Mouse (Mus musculus) limb, embryonic 10.5 days (tissue): ENCODE measurements around the gene Tnpo3. TPM values are rescaled to one million over a fixed set of nuclear protein-coding genes. Genes with fewer than 3 reads are reported as not detected.
A peak's percentile ranks its signal among the peaks of the same experiment; 100 is the strongest.

Experiments
- DNase-seq: peaks from one replicate; pipeline ENCODE4 v3.0.0-alpha.2; 2017; ENCODE audit warnings: low spot score
- H3K27ac ChIP-seq: fragments of 300-500 bp; sonication (generic); 2 replicates; pipeline ENCODE4 v1.5.1; 2016; ENCODE audit warnings: mild to moderate bottlenecking
- H3K27me3 ChIP-seq: fragments of 300-500 bp; sonication (generic); 2 replicates; pipeline ENCODE4 v1.6.1; 2016; ENCODE audit warnings: low read depth, mild to moderate bottlenecking; ENCODE audit not compliant: poor library complexity, severe bottlenecking
- H3K36me3 ChIP-seq: fragments of 300-500 bp; sonication (generic); 2 replicates; pipeline ENCODE4 v1.6.1; 2016; ENCODE audit warnings: mild to moderate bottlenecking, moderate library complexity
- H3K4me1 ChIP-seq: fragments of 300-500 bp; sonication (generic); 2 replicates; pipeline ENCODE4 v1.6.1; 2016
- H3K4me3 ChIP-seq: fragments of 300-500 bp; sonication (generic); 2 replicates; pipeline ENCODE4 v1.5.1; 2016; ENCODE audit warnings: mild to moderate bottlenecking, moderate library complexity
- H3K9me3 ChIP-seq: fragments of 300-500 bp; sonication (generic); replicated peaks from 2 replicates; pipeline ENCODE4 v1.6.1; 2016; ENCODE audit warnings: mild to moderate bottlenecking
- WGBS: fragments of 180-500 bp; shearing (Covaris S2); methylation state at CpG from one replicate; pipeline ENCODE4 v1.1.7; 2016; 5-methylcytosine and 5-hydroxymethylcytosine counted together
- polyA plus RNA-seq: library from polyadenylated mRNA; unstranded; fragments of >200 nt; fragmentation: Nextera tagmentation; extraction: Ambion mirVana; gene quantifications from 2 replicates; pipeline ENCODE4 v1.2.1, GENCODE M21; 2016

Tnpo3 gene
- polyA plus RNA-seq, 1 experiment from 2014 or later = 128 TPM

DNA sequence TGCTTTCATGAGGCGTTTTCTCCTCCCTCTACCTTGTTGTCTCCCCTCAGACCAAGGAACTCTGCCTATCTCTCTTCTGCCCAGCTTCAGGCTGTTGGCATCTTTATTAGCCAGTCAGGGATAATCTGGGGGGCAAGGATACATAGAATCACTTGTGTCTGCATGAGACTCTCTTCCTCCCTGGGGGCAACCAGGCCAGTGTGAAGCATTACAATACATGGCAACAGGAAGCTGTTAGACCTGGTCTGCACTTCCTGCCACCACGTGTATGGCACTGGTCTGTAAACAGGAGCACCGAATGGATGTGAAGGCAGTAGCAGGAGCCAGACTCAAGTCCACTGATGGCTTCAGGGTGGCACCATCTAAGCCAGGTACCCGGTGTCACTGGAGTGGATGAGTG lies 79.6 kb downstream of the Tnpo3 start:
- H3K27me3 ChIP-seq = peaks cover 55% of the 10 kb centered on the region
- 68% methylated on average over 4 of the region's 4 CpGs for WGBS

DNA sequence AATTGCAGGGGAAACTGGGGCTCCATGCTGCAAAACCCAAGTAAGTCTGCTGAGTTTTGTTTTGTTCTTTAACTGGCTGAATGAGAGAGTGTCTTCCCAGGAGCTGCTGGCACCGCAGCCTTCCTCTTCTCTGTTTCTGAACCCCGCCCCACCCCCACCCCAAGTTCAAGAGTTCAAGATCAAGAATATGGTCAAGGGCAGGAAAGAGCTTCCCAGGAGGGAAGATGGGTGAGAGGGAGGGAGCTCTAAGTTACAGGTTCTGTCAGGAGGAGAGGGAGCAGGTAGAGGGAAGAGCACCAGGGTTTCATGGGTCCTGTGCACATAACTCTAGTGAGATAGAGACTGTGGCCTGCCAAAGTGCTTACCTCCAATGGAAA lies 80.3 kb downstream of the Tnpo3 start:
- H3K27me3 ChIP-seq = peaks cover 55% of the 10 kb centered on the region
- 36% methylated on average over 2 of the region's 2 CpGs for whole genome bisulfite sequencing

More for the DNA sequence above, 79.6 kb downstream of the Tnpo3 start:
- DNase-seq = no peak
- H3K27ac ChIP-seq = no peak overlapping the region
- no peak overlapping the region for H3K4me3 ChIP-seq
- H3K36me3 ChIP-seq = 0 out of 2 replicates have a peak, but pooled peaks cover 3% of the 10 kb centered on the region
- peaks cover 40% of the 10 kb centered on the region for H3K4me1 ChIP-seq
- no peaks in the 10 kb centered on the region for H3K9me3 ChIP-seq

DNA sequence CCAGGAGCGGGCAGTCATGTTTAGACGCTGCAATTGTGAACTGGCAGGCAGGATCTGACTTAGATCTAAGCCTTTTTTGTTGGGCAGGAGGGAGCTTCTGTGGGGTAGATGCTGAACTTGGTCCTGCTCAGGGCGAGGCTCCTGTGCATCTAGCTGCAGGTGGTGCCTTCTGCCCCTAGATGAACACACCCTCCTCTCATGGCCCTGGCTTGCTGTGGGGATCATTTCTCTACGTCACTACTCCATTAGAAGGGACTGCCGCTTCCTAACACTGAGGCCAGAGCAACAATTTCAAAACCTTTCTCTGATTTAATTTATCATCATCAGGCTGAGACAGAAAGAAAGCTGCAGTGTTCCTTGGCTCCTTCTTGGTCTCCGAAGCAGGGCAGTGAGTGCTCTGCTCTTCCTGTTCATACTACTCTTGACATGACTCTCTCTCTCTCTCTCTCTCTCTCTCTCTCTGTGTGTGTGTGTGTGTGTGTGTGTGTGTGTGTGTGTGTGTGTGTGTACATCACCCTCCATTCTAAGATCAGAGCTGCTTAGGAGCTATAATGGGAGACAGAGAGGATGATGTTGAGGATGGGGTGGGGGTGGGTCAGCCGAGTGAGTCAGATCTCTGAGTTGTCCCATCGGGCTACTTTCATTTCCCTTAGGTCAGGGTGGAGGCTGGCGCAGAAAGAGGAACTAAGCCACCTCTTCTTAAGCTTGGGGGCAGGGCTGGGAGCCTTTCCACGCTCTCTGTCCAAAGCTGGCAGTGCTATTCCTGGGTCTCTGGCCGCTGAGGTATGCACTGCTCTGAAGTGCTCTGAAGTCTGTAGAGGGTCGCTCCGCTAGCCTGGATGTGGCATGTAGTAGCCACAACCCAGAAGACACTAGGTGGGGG lies 80.9 kb downstream of the Tnpo3 start:
- 0 out of 2 replicates have a peak, but pooled peaks cover 3% of the 10 kb centered on the region for H3K36me3 ChIP-seq
- peaks cover 55% of the 10 kb centered on the region for H3K27me3 ChIP-seq
- no peak overlapping the region for H3K27ac ChIP-seq
- H3K4me3 ChIP-seq = peak overlapping the region; percentile 72; the same call in 1 of the 2 replicates
- H3K4me1 ChIP-seq = peaks cover 42% of the 10 kb centered on the region
- 30% methylated on average over 13 of the region's 13 CpGs for WGBS
- DNase-seq = no peak
- H3K9me3 ChIP-seq = no peaks in the 10 kb centered on the region

More for the DNA sequence above, 80.3 kb downstream of the Tnpo3 start:
- no peak for DNase-seq
- Histone ChIP-seq H3K4me1 (peaks cover 40% of the 10 kb centered on the region), H3K36me3 (0 out of 2 replicates have a peak, but pooled peaks cover 3% of the 10 kb centered on the region), H3K27ac (no peak overlapping the region), H3K4me3 (no peak overlapping the region), H3K9me3 (no peaks in the 10 kb centered on the region)

DNA sequence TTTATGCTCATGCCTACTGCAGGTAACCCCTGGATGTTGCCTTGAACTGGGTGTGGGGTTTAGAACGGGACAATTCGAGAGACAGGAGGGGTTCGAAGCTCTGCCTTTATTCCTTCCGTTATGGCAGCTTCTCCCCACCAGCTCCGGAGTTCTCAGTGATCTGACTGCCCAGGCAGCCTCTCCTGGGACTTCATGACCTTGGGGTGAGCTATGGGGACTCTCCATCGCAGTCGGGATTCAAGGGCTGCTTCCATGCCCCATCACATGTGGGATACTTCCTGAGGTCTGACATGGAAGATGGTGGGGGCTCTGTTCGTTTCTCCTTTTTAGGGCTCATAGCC lies 81.6 kb downstream of the Tnpo3 start:
- Histone ChIP-seq H3K36me3 (0 out of 2 replicates have a peak, but pooled peaks cover 3% of the 10 kb centered on the region), H3K27me3 (peaks cover 55% of the 10 kb centered on the region), H3K4me1 (peaks cover 48% of the 10 kb centered on the region), H3K9me3 (no peaks in the 10 kb centered on the region), H3K27ac (no peak overlapping the region), H3K4me3 (peak overlapping the region; percentile 72)
- no peak for DNase-seq
- WGBS = 12% methylated on average over 8 of the region's 8 CpGs

DNA sequence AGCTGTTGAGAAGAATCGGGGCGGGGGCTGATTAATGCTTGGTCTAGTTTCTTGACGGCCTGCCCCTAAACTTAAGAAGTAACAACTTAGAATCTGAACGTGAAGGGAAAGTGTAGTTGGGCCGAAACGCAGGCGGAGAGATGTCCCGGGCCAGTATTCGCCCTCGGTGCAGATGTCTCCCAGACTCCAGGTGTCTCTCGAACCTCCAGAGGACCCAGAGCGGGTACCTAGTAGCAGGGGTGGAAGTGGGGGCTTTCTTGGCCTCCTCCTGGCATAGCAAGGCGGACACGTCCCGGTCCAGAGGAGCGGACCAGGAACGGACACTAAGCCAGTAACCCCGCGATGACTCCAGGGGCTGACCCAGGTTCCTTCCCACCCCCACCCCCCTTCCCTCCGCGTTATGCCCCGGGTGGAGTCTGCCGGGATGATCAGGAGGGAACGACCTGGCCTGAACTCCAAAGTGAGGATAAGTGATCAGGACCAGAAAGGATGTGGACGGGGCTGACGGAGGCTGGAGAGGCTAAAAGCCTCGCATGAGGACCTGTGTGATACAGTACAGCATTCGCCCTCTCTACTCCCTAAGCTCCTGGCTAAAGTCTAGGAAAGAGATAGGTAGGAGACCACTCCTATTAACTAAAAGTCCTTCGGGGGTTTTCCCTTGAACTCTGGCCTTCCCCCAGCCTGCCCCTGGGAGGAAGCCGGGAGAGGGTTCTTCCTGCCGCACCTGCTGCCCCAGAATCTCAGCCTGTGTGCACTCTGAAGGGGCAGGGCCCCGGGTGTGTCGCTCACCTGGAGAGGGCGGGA lies 82.1 kb downstream of the Tnpo3 start:
- H3K4me3 ChIP-seq = peak overlapping the region; percentile 72
- H3K36me3 ChIP-seq = 0 out of 2 replicates have a peak, but pooled peaks cover 3% of the 10 kb centered on the region
- H3K27ac ChIP-seq = no peak overlapping the region
- H3K27me3 ChIP-seq = peaks cover 55% of the 10 kb centered on the region
- WGBS = 3% methylated on average over 34 of the region's 34 CpGs
- peaks cover 54% of the 10 kb centered on the region for H3K4me1 ChIP-seq
- H3K9me3 ChIP-seq = no peaks in the 10 kb centered on the region
- DNase-seq = no peak

DNA sequence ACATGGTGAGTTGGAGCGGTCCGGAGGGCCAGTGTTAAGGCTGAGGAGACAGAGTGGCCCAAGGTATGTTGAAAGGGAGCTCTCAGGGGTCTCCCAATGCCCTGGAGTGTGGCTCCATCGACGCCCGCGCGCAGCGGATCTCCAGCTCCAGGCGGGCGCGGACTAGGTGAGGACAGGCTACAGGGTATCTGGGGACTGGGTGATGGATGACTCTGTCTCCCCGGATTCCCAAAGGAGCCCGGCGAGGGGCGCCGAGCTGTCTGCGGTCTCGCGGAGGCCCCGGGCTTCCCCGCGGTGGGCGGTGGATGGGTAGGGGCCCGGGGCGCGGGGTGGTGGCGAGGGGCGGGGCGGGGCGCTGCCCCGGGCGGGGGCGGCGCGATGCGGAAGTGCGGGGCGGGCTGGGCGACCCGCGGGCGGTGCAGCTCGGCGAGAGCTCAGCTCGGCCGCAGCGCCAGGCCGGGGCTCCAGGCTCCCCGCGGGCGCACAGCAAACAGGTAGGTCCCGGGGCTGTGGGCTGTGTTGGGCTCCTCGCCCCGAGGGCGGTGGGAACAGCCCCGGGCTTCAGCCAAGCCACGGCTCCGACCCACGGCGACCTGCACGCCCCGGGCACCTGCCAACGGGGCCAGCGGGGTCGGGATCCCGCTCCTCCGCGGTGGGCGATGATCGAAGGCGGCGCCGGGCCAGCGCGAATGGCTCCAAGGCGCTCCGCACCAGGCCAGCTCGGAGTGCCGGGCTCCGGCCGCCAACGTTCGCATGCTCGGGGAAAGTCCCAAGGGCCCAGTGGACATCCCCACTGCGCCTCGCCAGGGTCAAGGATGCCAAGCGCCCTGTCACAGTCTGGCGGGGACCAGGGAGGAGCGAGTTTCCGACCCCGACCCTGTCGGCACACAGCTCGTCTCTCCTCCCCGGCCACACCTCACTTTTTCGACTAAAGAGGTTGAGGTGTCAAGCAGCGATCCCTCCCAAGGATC lies 83.1 kb downstream of the Tnpo3 start, which contains the start of gene Irf5:
Gene Irf5, plus strand, starts transcription at position 345 of the 971 bp plus-strand sequence.
- H3K27me3 ChIP-seq = peaks cover 55% of the 10 kb centered on the region
- H3K4me1 ChIP-seq = peaks cover 55% of the 10 kb centered on the region
- peak within 1 kb of the TSS; percentile 76 for H3K27ac ChIP-seq
- under 1% methylated on average over 94 of the region's 96 CpGs for WGBS
- 0 out of 2 replicates have a peak, but pooled peaks cover 3% of the 10 kb centered on the region for H3K36me3 ChIP-seq
- no peaks in the 10 kb centered on the region for H3K9me3 ChIP-seq
- H3K4me3 ChIP-seq = peak within 1 kb of the TSS; percentile 72
- DNase-seq = peak; percentile 67

DNA sequence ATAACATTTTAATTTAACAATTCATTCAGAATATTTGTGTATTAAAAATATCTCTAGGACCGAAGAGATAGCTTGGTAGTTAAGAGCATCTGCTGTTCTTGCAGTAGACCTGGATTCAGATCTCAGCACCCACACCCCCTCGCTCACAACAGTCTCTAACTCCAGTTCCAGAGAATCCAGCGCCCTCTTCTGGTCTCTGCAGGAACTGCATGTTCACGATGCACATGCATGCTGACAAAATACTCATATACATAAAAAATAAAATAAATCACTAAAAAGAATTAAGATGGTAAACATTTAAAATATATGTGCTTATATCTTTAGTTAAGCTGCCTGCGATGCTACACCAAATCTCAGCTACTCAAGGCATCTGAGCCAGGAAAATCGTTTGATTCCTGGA lies 84.4 kb downstream of the Tnpo3 start:
- Histone ChIP-seq H3K27ac (no peak overlapping the region), H3K9me3 (no peaks in the 10 kb centered on the region), H3K36me3 (no peaks in the 10 kb centered on the region), H3K4me3 (no peak overlapping the region), H3K27me3 (peaks cover 44% of the 10 kb centered on the region), H3K4me1 (peaks cover 55% of the 10 kb centered on the region)
- DNase-seq = peak; percentile 43
- WGBS = 69% methylated on average over 6 of the region's 6 CpGs

DNA sequence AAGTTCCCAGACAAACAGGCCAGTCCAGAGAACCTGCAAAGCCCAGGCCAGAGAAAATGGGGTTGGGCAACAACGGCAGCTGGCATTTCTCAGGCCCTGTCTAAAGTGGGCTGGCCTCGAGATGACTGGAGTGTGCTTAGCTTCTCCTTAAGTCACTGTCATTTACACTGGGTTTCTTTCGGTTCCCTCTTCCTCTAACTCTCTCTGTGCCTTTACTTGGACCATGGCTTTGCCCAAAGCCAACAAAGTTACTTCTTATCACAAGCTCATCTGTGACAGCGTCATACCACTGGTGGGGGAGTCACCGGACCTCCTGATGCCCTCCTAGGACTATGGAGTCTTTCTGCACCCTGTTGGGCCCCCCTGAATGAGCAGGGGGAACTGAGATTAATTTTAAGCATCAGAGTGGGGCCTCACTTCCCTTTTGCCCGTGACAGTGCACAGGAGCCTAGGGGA lies 85.6 kb downstream of the Tnpo3 start:
- Histone ChIP-seq H3K36me3 (no peaks in the 10 kb centered on the region), H3K27ac (no peak overlapping the region), H3K4me1 (peaks cover 48% of the 10 kb centered on the region), H3K27me3 (peaks cover 32% of the 10 kb centered on the region), H3K4me3 (no peak overlapping the region), H3K9me3 (no peaks in the 10 kb centered on the region)
- DNase-seq = no peak
- 62% methylated on average over 6 of the region's 6 CpGs for WGBS

DNA sequence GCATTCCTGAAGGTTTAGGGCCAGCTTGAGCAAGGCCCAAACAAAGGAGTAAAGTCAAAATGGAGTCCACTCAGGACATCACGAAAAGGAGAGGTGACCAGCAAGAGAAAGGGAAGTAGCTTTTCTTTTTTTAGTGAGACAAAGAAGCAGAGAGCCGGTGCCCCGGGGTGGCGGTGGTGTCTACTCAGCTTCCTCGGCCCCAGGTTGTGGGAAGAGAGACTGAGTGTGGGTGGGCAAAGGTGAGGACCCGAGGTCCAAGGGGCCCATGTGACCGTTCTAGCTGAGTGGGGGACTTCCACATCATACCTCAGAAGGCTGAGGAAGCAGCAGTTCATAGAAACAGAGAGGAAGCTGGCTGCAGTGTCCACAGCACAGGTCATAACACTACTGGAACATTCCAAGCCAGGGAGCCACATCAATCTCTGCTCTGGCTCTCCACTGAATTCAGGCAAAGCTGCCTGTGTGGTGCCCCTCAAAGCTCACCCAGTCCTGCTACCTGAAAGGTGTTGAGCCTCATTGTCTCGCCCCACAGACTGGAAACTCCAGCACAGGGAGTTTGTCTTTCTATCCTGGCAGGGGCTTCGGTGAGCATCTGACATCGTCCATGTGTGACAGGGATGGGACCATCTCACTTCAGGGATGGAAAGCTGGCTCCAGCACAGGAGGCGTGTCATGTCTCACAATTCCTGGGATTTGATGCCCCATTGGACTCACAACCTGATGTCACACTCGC lies 86.2 kb downstream of the Tnpo3 start:
- no peak overlapping the region for H3K4me3 ChIP-seq
- WGBS = 77% methylated on average over 12 of the region's 12 CpGs
- peak overlapping the region; percentile 4; the same call in 1 of the 2 replicates for H3K27ac ChIP-seq
- H3K4me1 ChIP-seq = peaks cover 42% of the 10 kb centered on the region
- H3K27me3 ChIP-seq = peaks cover 26% of the 10 kb centered on the region
- no peaks in the 10 kb centered on the region for H3K36me3 ChIP-seq
- H3K9me3 ChIP-seq = no peaks in the 10 kb centered on the region
- no peak for DNase-seq

DNA sequence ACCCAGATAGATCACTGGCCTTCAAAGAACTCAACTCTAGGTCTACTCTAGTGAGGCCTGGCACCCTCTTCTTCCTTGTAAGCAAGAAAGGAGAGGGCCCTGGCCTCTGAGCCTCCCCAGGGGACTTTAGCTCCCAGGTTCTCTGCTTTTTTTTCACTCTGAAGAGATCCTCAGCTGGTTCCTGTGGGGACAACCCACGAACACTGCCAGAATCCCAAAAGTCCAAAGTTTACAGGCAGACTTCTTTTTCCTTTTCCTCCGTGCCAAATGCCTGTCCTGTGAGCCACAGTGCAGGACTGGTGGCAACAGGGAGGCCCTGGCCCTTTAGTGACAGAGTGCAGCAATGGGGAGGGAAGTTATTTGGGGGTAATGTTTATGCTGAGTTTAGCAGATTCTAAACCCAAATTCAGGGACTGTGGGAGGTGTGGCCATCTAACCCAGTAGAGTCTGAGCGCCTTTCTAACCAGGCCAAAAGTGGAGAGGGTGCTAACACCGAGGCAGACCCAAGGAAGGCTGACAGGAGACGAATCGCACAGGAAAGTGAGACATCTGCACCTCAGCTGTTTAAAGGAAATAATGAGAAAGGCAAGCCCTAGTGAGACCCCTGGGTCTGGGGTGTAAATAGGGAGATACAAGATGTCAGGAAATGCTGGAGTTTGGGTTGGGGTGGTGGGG lies 86.9 kb downstream of the Tnpo3 start:
- 65% methylated on average over 6 of the region's 6 CpGs for WGBS
- peaks cover 35% of the 10 kb centered on the region for H3K4me1 ChIP-seq
- no peak overlapping the region for H3K4me3 ChIP-seq
- H3K9me3 ChIP-seq = no peaks in the 10 kb centered on the region
- H3K27me3 ChIP-seq = peaks cover 19% of the 10 kb centered on the region
- no peaks in the 10 kb centered on the region for H3K36me3 ChIP-seq
- H3K27ac ChIP-seq = peak overlapping the region; percentile 4; the same call in 1 of the 2 replicates
- no peak for DNase-seq

DNA sequence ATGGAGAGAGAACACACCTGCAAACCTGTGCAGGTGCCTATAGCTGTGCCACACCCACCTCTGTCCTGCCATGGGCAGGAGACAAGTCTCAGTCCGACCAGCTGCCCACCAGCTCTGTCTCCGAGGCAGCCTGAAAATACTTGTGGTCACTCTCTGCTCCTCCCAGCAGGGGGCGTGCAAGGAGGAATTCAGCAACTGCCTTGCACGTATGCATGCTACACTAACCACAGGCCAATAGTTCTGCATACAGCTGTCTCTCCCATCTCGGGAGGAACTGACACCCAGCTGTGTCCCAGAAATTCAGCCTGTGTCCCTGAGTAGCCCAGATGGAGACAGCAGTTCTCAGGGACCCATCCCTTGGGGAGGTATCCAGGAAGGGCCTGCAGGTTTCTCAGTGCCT lies 92.5 kb downstream of the Tnpo3 start:
- Histone ChIP-seq H3K27me3 (no peaks in the 10 kb centered on the region), H3K27ac (peak overlapping the region; percentile 42), H3K36me3 (no peaks in the 10 kb centered on the region), H3K4me1 (peaks cover 41% of the 10 kb centered on the region), H3K9me3 (no peaks in the 10 kb centered on the region), H3K4me3 (no peak overlapping the region)
- peak; percentile 83 for DNase-seq
- 15% methylated on average over 5 of the region's 5 CpGs for WGBS
